Mouse (Mus musculus) CH12.LX (cell line): ENCODE data around the gene Agpat4.

ENCODE experiments used
- EP300 ChIP-seq: IDR thresholded peaks from 2 replicates; pipeline ENCODE4 v1.6.1; 2011; ENCODE audit warnings: low read length, improper control_type of control experiment
- MXI1 ChIP-seq: IDR thresholded peaks from 2 replicates; pipeline ENCODE4 v1.6.1; 2011; ENCODE audit warnings: mild to moderate bottlenecking, low read depth, low read length, improper control_type of control experiment
- RAD21 ChIP-seq: IDR thresholded peaks from 2 replicates; pipeline ENCODE4 v1.6.1; 2011; ENCODE audit warnings: low read depth, mild to moderate bottlenecking, low read length, improper control_type of control experiment, moderate library complexity
- USF2 ChIP-seq: conservative IDR thresholded peaks from 2 replicates; pipeline ENCODE4 v1.6.1; 2011; ENCODE audit warnings: low read depth, low read length, improper control_type of control experiment
- ZKSCAN1 ChIP-seq: IDR thresholded peaks from 2 replicates; pipeline ENCODE4 v1.6.1; 2012; ENCODE audit warnings: low read depth, inconsistent platforms, low read length, improper control_type of control experiment, borderline replicate concordance

DNA sequence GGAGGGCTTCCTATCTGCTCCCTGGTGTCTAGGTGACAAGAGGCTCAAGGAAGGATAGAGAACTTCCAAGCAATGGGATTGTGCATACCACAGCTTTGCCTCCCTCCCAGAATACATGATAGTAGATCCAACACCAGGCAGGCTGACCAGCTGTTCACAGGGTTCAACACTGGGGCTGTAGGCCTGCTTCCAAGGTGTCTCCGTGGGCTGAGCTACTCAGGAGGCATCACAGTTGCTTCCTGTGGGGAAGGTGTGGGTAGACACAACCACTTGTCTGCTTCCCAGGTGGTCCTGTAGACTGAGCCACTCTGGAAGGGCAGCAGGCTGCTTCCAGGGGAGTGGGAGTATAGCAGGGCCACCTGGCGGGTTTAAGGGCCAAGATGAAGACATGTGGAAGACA is 35.8 kb downstream of the Agpat4 start:
- TF ChIP-seq ZKSCAN1 (no peak), MXI1 (no peak), RAD21 (no peak), USF2 (no peak), EP300 (no peak)
